Mouse (Mus musculus) naive thymus-derived CD4-positive, alpha-beta T cell, adult 5 months (primary cell): ENCODE measurements around the gene Nt5c1b. TPM values are rescaled to one million over a fixed set of nuclear protein-coding genes. Genes with fewer than 3 reads are reported as not detected.

Source experiments
- polyA plus RNA-seq: library from polyadenylated mRNA; unstranded; fragments of 100-300 nt; shearing (Covaris generic); gene quantifications from one replicate; pipeline ENCODE4 v1.2.1, GENCODE M21; 2017

Nt5c1b gene
- not detected for polyA plus RNA-seq

GRCm38 (mm10) chr12:10369673-10370072 lies at the start of gene Nt5c1b:
TSS of gene Nt5c1b (plus strand) at chr12:10369973.

GRCm38 (mm10) chr12:10390671-10391441 lies 21.1 kb downstream of the Nt5c1b start, which contains the start of gene Rdh14:
TSS of gene Rdh14 (plus strand) at chr12:10390772.

Other genes with a start within 250 kb of the Nt5c1b start
- gene Rdh14, start 20.8 kb downstream of the Nt5c1b start, polyA plus RNA-seq, result 26.4 TPM